Mouse (Mus musculus) C2C12 (cell line): ENCODE data around the gene 2610301B20Rik.

Experiments used
- CEBPB ChIP-seq: IDR thresholded peaks from one replicate; pipeline ENCODE4 v1.6.1; 2011; ENCODE audit warnings: low read depth, mild to moderate bottlenecking, control low read depth, moderate library complexity
- CTCF ChIP-seq: IDR thresholded peaks from one replicate; pipeline ENCODE4 v1.5.1; 2011; ENCODE audit not compliant: control insufficient read depth, insufficient read depth, insufficient read length
- MAX ChIP-seq: IDR thresholded peaks from one replicate; pipeline ENCODE4 v1.6.1; 2011; ENCODE audit warnings: mild to moderate bottlenecking, control low read depth
- MYOD1 ChIP-seq: IDR thresholded peaks from one replicate; pipeline ENCODE4 v1.6.1; 2011; ENCODE audit warnings: low read depth; ENCODE audit not compliant: control insufficient read depth, insufficient read length
- MYOG ChIP-seq: IDR thresholded peaks from one replicate; pipeline ENCODE4 v1.6.1; 2011; ENCODE audit not compliant: control insufficient read depth, insufficient read length; ENCODE audit errors: extremely low read depth
- USF1 ChIP-seq: IDR thresholded peaks from one replicate; pipeline ENCODE4 v1.6.1; 2011; ENCODE audit warnings: low read depth, mild to moderate bottlenecking, control low read depth, moderate library complexity

DNA sequence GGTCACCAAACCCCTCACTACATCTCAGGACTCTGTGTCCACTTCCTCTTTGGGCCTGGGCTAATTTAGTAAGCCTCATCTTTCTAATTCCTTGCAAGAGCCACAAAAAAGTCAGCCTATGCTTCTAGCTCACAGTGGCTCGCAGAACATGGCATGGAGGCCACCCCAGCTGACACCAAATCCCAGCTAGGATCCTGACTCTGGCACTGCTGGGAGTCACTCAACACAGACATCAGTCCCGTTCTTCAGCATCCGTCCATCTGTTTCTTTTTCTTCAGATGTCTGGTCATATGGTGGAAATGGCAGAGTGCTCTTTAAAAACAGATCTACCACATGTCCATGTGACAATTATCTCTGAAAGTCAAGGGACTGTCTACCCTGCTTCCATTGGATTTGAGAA, 45.2 kb downstream of the 2610301B20Rik start:
- TF ChIP-seq MYOD1 (no peak), CTCF (no peak), CEBPB (no peak), USF1 (no peak), MYOG (no peak), MAX (no peak)
